Mouse (Mus musculus) lung, embryonic 14.5 days (tissue): Measurements from ENCODE around the gene Csgalnact2. TPM values are rescaled to one million over a fixed set of nuclear protein-coding genes. Genes with fewer than 3 reads are reported as not detected.

Experiments used
- ATAC-seq: fragments of 200-750 bp; cut with Nextera tagmentation; 2 replicates; pipeline ENCODE4 v1.8.0; 2017; ENCODE audit warnings: mild to moderate bottlenecking, moderate TSS enrichment, moderate library complexity; ENCODE audit not compliant: insufficient read depth
- DNase-seq: peaks from one replicate; pipeline ENCODE4 v3.0.0-alpha.2; 2015
- H3K27ac ChIP-seq: fragments of 300-500 bp; sonication (generic); 2 replicates; pipeline ENCODE4 v1.5.1; 2014; ENCODE audit warnings: low read depth, mild to moderate bottlenecking, moderate library complexity
- H3K27me3 ChIP-seq: fragments of 300-500 bp; sonication (generic); 2 replicates; pipeline ENCODE4 v1.6.1; 2014; ENCODE audit warnings: low read length, control low read depth; ENCODE audit not compliant: insufficient read depth
- H3K36me3 ChIP-seq: fragments of 300-500 bp; sonication (generic); 2 replicates; pipeline ENCODE4 v1.6.1; 2014; ENCODE audit warnings: control low read depth; ENCODE audit not compliant: insufficient read depth
- H3K4me1 ChIP-seq: fragments of 300-500 bp; sonication (generic); 2 replicates; pipeline ENCODE4 v1.6.1; 2014; ENCODE audit warnings: antibody characterized with exemption, control low read depth; ENCODE audit not compliant: insufficient read depth
- H3K4me2 ChIP-seq: fragments of 300-500 bp; sonication (generic); 2 replicates; pipeline ENCODE4 v1.6.1; 2014; ENCODE audit warnings: mild to moderate bottlenecking
- H3K4me3 ChIP-seq: fragments of 300-500 bp; sonication (generic); 2 replicates; pipeline ENCODE4 v1.5.1; 2014; ENCODE audit warnings: low read depth, low read length
- H3K9ac ChIP-seq: fragments of 300-500 bp; sonication (generic); 2 replicates; pipeline ENCODE4 v1.6.1; 2014
- H3K9me3 ChIP-seq: fragments of 300-500 bp; sonication (generic); 2 replicates; pipeline ENCODE4 v1.6.1; 2016; ENCODE audit warnings: low read depth, low read length, control low read depth
- CTCF ChIP-seq: IDR thresholded peaks from 2 replicates; pipeline ENCODE4 v1.5.1; 2016; ENCODE audit warnings: antibody characterized with exemption, low read depth
- WGBS: fragments of 180-500 bp; shearing (Covaris S2); extraction: QIAGEN DNeasy Blood & Tissue Kit; methylation state at CpG from one replicate; pipeline ENCODE4 v1.1.7; 2014; 5-methylcytosine and 5-hydroxymethylcytosine counted together
- polyA plus RNA-seq: library from polyadenylated mRNA; unstranded; fragments of >200 nt; fragmentation: Nextera tagmentation; extraction: Ambion mirVana; gene quantifications from 2 replicates; pipeline ENCODE4 v1.2.1, GENCODE M21; 2014

Csgalnact2 gene
- polyA plus RNA-seq, result 20.0 and 25.2 TPM in 2 replicates

GRCm38 (mm10) chr6:118138731-118139709 is at the start of gene Csgalnact2:
Csgalnact2 (minus strand) TSS chr6:118139140.
- H3K27ac ChIP-seq, result peak within 1 kb of the TSS; percentile 78
- peak within 1 kb of the TSS; percentile 87 for H3K4me2 ChIP-seq
- WGBS, result 7% methylated on average over 55 of the region's 66 CpGs
- no peaks in the 10 kb centered on the region for H3K36me3 ChIP-seq
- DNase-seq, result peak; percentile 96
- peak within 1 kb of the TSS; percentile 78 for H3K4me3 ChIP-seq
- ATAC-seq, result peak; percentile 99
- no peaks in the 10 kb centered on the region for H3K27me3 ChIP-seq
- no peaks in the 10 kb centered on the region for H3K9me3 ChIP-seq
- TF ChIP-seq CTCF, result no peak
- H3K4me1 ChIP-seq, result peaks cover 3% of the 10 kb centered on the region; the same call in 1 of the 2 replicates
- peak within 1 kb of the TSS; percentile 75 for H3K9ac ChIP-seq

- 70% methylated on average over 9 of the region's 9 CpGs for WGBS
- no peaks in the 10 kb centered on the region for H3K9me3 ChIP-seq
- H3K4me2 ChIP-seq, result no peak overlapping the region
These were observed 49.7 kb upstream of the Csgalnact2 start for GRCm38 (mm10) chr6:118188599-118188998.

GRCm38 (mm10) chr6:118187285-118187641 is 48.3 kb upstream of the Csgalnact2 start:
- Histone ChIP-seq H3K27ac (no peak overlapping the region), H3K4me3 (no peak overlapping the region), H3K4me2 (no peak overlapping the region), H3K9me3 (no peaks in the 10 kb centered on the region), H3K27me3 (no peaks in the 10 kb centered on the region), H3K9ac (no peak overlapping the region), H3K36me3 (no peaks in the 10 kb centered on the region), H3K4me1 (peaks cover 3% of the 10 kb centered on the region; the same call in 1 of the 2 replicates)
- no peak for TF ChIP-seq CTCF
- ATAC-seq, result no peak
- 87% methylated on average over 3 of the region's 3 CpGs for WGBS
- no peak for DNase-seq

More at GRCm38 (mm10) chr6:118188599-118188998, 49.7 kb upstream of the Csgalnact2 start:
- no peak for DNase-seq
- H3K4me3 ChIP-seq, result no peak overlapping the region
- H3K27ac ChIP-seq, result no peak overlapping the region
- H3K27me3 ChIP-seq, result no peaks in the 10 kb centered on the region
- peaks cover 3% of the 10 kb centered on the region; the same call in 1 of the 2 replicates for H3K4me1 ChIP-seq
- ATAC-seq, result no peak
- H3K36me3 ChIP-seq, result no peaks in the 10 kb centered on the region
- no peak overlapping the region for H3K9ac ChIP-seq
- TF ChIP-seq CTCF, result no peak

GRCm38 (mm10) chr6:118186620-118187284 is 47.8 kb upstream of the Csgalnact2 start:
- Histone ChIP-seq H3K27me3 (no peaks in the 10 kb centered on the region), H3K9me3 (no peaks in the 10 kb centered on the region), H3K9ac (no peak overlapping the region), H3K4me1 (no peaks in the 10 kb centered on the region), H3K4me2 (no peak overlapping the region), H3K4me3 (no peak overlapping the region), H3K27ac (no peak overlapping the region), H3K36me3 (no peaks in the 10 kb centered on the region)
- TF ChIP-seq CTCF, result no peak
- WGBS, result 74% methylated on average over 17 of the region's 17 CpGs
- DNase-seq (no peak), ATAC-seq (no peak)

GRCm38 (mm10) chr6:118184126-118184525 is 45.2 kb upstream of the Csgalnact2 start:
- Histone ChIP-seq H3K27me3 (no peaks in the 10 kb centered on the region), H3K9me3 (no peaks in the 10 kb centered on the region), H3K4me3 (no peak overlapping the region), H3K9ac (no peak overlapping the region), H3K27ac (no peak overlapping the region), H3K4me2 (no peak overlapping the region), H3K4me1 (no peaks in the 10 kb centered on the region), H3K36me3 (no peaks in the 10 kb centered on the region)
- no peak for TF ChIP-seq CTCF
- 83% methylated on average over 10 of the region's 10 CpGs for WGBS
- ATAC-seq, result no peak
- no peak for DNase-seq

GRCm38 (mm10) chr6:118180085-118180423 is 41.1 kb upstream of the Csgalnact2 start:
- 0 out of 2 replicates have a peak overlapping the region, but pooled peaks have one; percentile 27 for H3K4me2 ChIP-seq
- 76% methylated on average over 12 of the region's 12 CpGs for WGBS

More at GRCm38 (mm10) chr6:118180085-118180423, 41.1 kb upstream of the Csgalnact2 start:
- no peak overlapping the region for H3K4me3 ChIP-seq
- TF ChIP-seq CTCF, result no peak
- H3K27me3 ChIP-seq, result no peaks in the 10 kb centered on the region
- no peaks in the 10 kb centered on the region for H3K36me3 ChIP-seq
- no peak overlapping the region for H3K27ac ChIP-seq
- DNase-seq (no peak), ATAC-seq (peak; percentile 55; the same call in 1 of the 2 replicates)
- no peaks in the 10 kb centered on the region for H3K4me1 ChIP-seq
- no peaks in the 10 kb centered on the region for H3K9me3 ChIP-seq
- H3K9ac ChIP-seq, result no peak overlapping the region
